Comparison of ENCODE assay signal across 14 mouse cellular contexts in genomic region chr6:81589727-81590126, GRCm38 (mm10).
DNase-seq lines count a peak whose midpoint lies in the region; ATAC-seq lines count a peak whose summit lies in the region.
"Had no signal": no experiment of that assay in that cellular context is flagged by ENCODE, and none has a peak within 500 bp of the region (broad histone marks: within the 10 kb centered on the region; RNA-seq: fewer than 3 reads in every experiment).

No protein-coding gene starts in this region.

- H3K27me3 ChIP-seq in hindbrain, embryonic 10.5 days (ENCODE audit: insufficient read depth, poor library complexity, severe bottlenecking): no peaks in the 10 kb centered on the region
- H3K27me3 ChIP-seq in hindbrain, embryonic 12.5 days: no peaks in the 10 kb centered on the region
- no peaks in the 10 kb centered on the region for H3K27me3 ChIP-seq in hindbrain, embryonic 14.5 days (ENCODE audit: control insufficient read depth, insufficient read depth, low read length)
- H3K27me3 ChIP-seq in kidney, embryonic 14.5 days (ENCODE audit: control insufficient read depth, insufficient read depth, low read length): no peaks in the 10 kb centered on the region
- H3K27me3 ChIP-seq: heart, embryonic 13.5 days; kidney, embryonic 15.5 days had no signal

- H3K4me2 ChIP-seq in hindbrain, embryonic 12.5 days (replicated peaks): no peak overlapping the region
- H3K4me2 ChIP-seq in hindbrain, embryonic 14.5 days (replicated peaks): peak overlapping the region; percentile 8; the same call in 1 of the 2 replicates
- no peak overlapping the region for H3K4me2 ChIP-seq in kidney, embryonic 14.5 days (replicated peaks; ENCODE audit: low read depth, low read length)
- H3K4me2 ChIP-seq: heart, embryonic 13.5 days; kidney, embryonic 15.5 days had no signal

- no peak overlapping the region for H3K4me3 ChIP-seq in hindbrain, embryonic 10.5 days
- no peak overlapping the region for H3K4me3 ChIP-seq in hindbrain, embryonic 12.5 days
- no peak overlapping the region for H3K4me3 ChIP-seq in hindbrain, embryonic 14.5 days (replicated peaks; ENCODE audit: low read length)
- H3K4me3 ChIP-seq in kidney, embryonic 14.5 days (ENCODE audit: low read length): no peak overlapping the region
- H3K4me3 ChIP-seq: erythroblast, embryonic 14.5 days; heart, embryonic 13.5 days; kidney, embryonic 15.5 days had no signal

- 72% methylated on average over 10 of the region's 10 CpGs for WGBS in hindbrain, embryonic 10.5 days
- WGBS in hindbrain, embryonic 12.5 days: 59% methylated on average over 10 of the region's 10 CpGs
- WGBS in hindbrain, embryonic 14.5 days: 45% methylated on average over 10 of the region's 10 CpGs
- WGBS in kidney, embryonic 14.5 days: 66% methylated on average over 10 of the region's 10 CpGs

- ATAC-seq in hindbrain, embryonic 12.5 days (ENCODE audit: low FRiP score): no peak
- peak; percentile 59 for ATAC-seq in hindbrain, embryonic 14.5 days (ENCODE audit: low FRiP score)
- ATAC-seq in kidney, embryonic 14.5 days (ENCODE audit: low FRiP score, low TSS enrichment): no peak

- no peaks in the 10 kb centered on the region for H3K36me3 ChIP-seq in hindbrain, embryonic 10.5 days
- H3K36me3 ChIP-seq in hindbrain, embryonic 12.5 days: no peaks in the 10 kb centered on the region
- no peaks in the 10 kb centered on the region for H3K36me3 ChIP-seq in hindbrain, embryonic 14.5 days (replicated peaks; ENCODE audit: control insufficient read depth, insufficient read depth)
- no peaks in the 10 kb centered on the region for H3K36me3 ChIP-seq in kidney, embryonic 14.5 days (ENCODE audit: control insufficient read depth, insufficient read depth, low read length)
- H3K36me3 ChIP-seq: heart, embryonic 13.5 days; kidney, embryonic 15.5 days had no signal

- no peaks in the 10 kb centered on the region for H3K4me1 ChIP-seq in hindbrain, embryonic 10.5 days (replicated peaks)
- 0 out of 2 replicates have a peak, but pooled peaks cover 3% of the 10 kb centered on the region for H3K4me1 ChIP-seq in hindbrain, embryonic 12.5 days
- no peaks in the 10 kb centered on the region for H3K4me1 ChIP-seq in hindbrain, embryonic 14.5 days (replicated peaks; ENCODE audit: control insufficient read depth, insufficient read depth, low read length)
- no peaks in the 10 kb centered on the region for H3K4me1 ChIP-seq in kidney, embryonic 14.5 days (ENCODE audit: control insufficient read depth, insufficient read depth, low read length)
- H3K4me1 ChIP-seq: heart, embryonic 13.5 days; kidney, embryonic 15.5 days had no signal

- no peak overlapping the region for H3K27ac ChIP-seq in hindbrain, embryonic 10.5 days
- H3K27ac ChIP-seq in hindbrain, embryonic 12.5 days: no peak overlapping the region
- no peak overlapping the region; the same call in 1 of the 2 replicates for H3K27ac ChIP-seq in hindbrain, embryonic 14.5 days
- H3K27ac ChIP-seq in kidney, embryonic 14.5 days (ENCODE audit: low read depth, low read length): no peak overlapping the region
- H3K27ac ChIP-seq: heart, embryonic 13.5 days; kidney, embryonic 15.5 days had no signal

- no peaks in the 10 kb centered on the region for H3K9me3 ChIP-seq in hindbrain, embryonic 10.5 days
- no peaks in the 10 kb centered on the region for H3K9me3 ChIP-seq in hindbrain, embryonic 12.5 days (replicated peaks)
- H3K9me3 ChIP-seq in hindbrain, embryonic 14.5 days (ENCODE audit: control insufficient read depth, low read length): no peaks in the 10 kb centered on the region
- no peaks in the 10 kb centered on the region for H3K9me3 ChIP-seq in kidney, embryonic 14.5 days (ENCODE audit: control insufficient read depth, low read length)
- H3K9me3 ChIP-seq: heart, embryonic 13.5 days; kidney, embryonic 15.5 days had no signal

- no peak overlapping the region for H3K9ac ChIP-seq in hindbrain, embryonic 12.5 days
- H3K9ac ChIP-seq in hindbrain, embryonic 14.5 days: no peak overlapping the region
- H3K9ac ChIP-seq in kidney, embryonic 14.5 days (ENCODE audit: low read depth, low read length): no peak overlapping the region
- H3K9ac ChIP-seq: heart, embryonic 13.5 days; kidney, embryonic 15.5 days had no signal

- peak; percentile 3 for DNase-seq in hindbrain, embryonic 10.5 days (ENCODE audit: low spot score)
- peak; percentile 32 for DNase-seq in retina, postnatal 1 day
- no peak for DNase-seq in retina, embryonic 14.5 days (ENCODE audit: low spot score)
- DNase-seq in hindbrain, embryonic 14.5 days (ENCODE audit: low spot score): no peak
- no peak for DNase-seq in lung, postnatal 14 days
- no peak for DNase-seq in lung, postnatal 36 days
- DNase-seq: gastrocnemius, postnatal 36 days; lung, adult 18-20 months; thymus, postnatal 36 days had no signal

Comparison
In these comparisons a context has a peak if more than half of its experiments do, and no peak if none do; other contexts are left out.
1. DNase-seq: peak in hindbrain, embryonic 10.5 days (single experiment) and retina, postnatal 1 day (single experiment); none in retina, embryonic 14.5 days (single experiment), hindbrain, embryonic 14.5 days (single experiment), lung, postnatal 14 days (single experiment) and lung, postnatal 36 days (single experiment).